Mouse (Mus musculus): ENCODE data around the gene Ece1.

DNA sequence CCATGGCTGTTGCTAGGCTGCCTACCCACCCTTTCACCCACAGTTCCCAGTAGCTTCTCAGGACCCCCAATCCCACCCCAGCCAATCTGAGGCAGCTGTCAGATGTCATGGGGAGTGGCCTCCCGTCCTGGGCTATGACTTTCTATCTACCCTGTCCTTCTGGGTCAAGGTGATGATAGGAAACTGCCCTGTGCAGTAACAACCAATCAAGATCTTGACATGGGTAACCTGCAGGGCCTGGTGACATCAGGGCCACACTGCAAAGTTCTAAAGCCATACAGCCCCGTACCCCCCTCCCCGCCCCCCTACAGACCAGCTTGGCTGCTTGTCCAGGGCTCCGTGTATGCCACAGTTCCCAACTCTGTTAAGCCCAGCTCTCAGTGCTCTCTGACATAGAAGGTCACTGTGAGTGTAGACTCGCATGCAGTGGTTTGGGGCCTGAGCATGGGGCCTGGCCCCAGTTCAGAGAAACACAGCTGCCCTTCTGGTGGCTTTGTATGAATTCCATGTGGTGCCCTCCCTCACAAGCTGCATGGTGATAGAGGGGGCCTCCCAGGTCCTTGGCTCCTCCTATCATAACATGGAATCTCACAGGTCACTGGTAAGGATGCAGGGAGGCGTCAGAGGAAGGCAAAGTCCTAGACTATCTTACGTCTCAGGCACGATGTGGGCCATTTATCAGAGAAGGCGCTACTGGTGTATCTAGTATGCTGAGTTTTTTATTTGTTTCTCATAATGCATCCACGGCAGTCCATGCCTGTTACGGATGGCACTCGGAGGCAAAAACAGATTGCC is 65.9 kb downstream of the Ece1 start:
- no peak for TF ChIP-seq CTCF (IDR thresholded peaks at IDR 0.05; ENCODE audit: low read depth, low read length)
- no peak for TF ChIP-seq TAL1 (conservative IDR thresholded peaks at IDR 0.05; ENCODE audit: low read depth, low read length)
- no peak for TF ChIP-seq GATA1 (IDR thresholded peaks at IDR 0.05; ENCODE audit: borderline replicate concordance, low read length)
- TF ChIP-seq POLR2AphosphoS5 (IDR thresholded peaks at IDR 0.05; ENCODE audit: insufficient replicate concordance, low read depth, low read length), result no peak
- TF ChIP-seq GATA2 (IDR thresholded peaks at IDR 0.05; ENCODE audit: borderline replicate concordance, low read depth, low read length), result no peak

All from G1E (cell line).